Comparison of ENCODE assay signal across 16 mouse cellular contexts in genomic region chr13:53281604-53282396, GRCm38 (mm10). TPM values are rescaled to one million over a fixed set of nuclear protein-coding genes. Genes with fewer than 3 reads are reported as not detected.
DNase-seq lines count a peak whose midpoint lies in the region; ATAC-seq and TF ChIP-seq lines count a peak whose summit lies in the region.
"Had no signal": no experiment of that assay in that cellular context is flagged by ENCODE, and none has a peak within 500 bp of the region (broad histone marks: within the 10 kb centered on the region; RNA-seq: fewer than 3 reads in every experiment).

No protein-coding gene starts in this region.

- no peak for TF ChIP-seq POLR2A in embryonic fibroblast, embryonic 13.5 days (IDR thresholded peaks at IDR 0.05; ENCODE audit: low read depth, low read length)
- TF ChIP-seq POLR2A in limb, embryonic 14.5 days (IDR thresholded peaks at IDR 0.05; ENCODE audit: borderline replicate concordance, extremely low read depth, insufficient read depth, insufficient read length): no peak

- H3K9me3 ChIP-seq in heart, embryonic 16.5 days (replicated peaks; ENCODE audit: control insufficient read depth, low read length): no peaks in the 10 kb centered on the region
- H3K9me3 ChIP-seq in limb, embryonic 14.5 days (ENCODE audit: control insufficient read depth, low read length): no peaks in the 10 kb centered on the region
- no peaks in the 10 kb centered on the region for H3K9me3 ChIP-seq in hindbrain, embryonic 14.5 days (ENCODE audit: control insufficient read depth, low read length)

- no peak for ATAC-seq in heart, embryonic 16.5 days (replicated peaks; ENCODE audit: extremely low read depth, insufficient read depth, low FRiP score)
- no peak for ATAC-seq in limb, embryonic 14.5 days (ENCODE audit: low FRiP score, low read depth)
- ATAC-seq in hindbrain, embryonic 14.5 days (ENCODE audit: low FRiP score): no peak
- ATAC-seq: CD4-positive, CD25-positive, alpha-beta regulatory T cell, adult 4 months; intestine, postnatal 0 days had no signal

- peak overlapping the region; percentile 60 for H3K27ac ChIP-seq in heart, embryonic 16.5 days (ENCODE audit: low read length)
- 0 out of 2 replicates have a peak overlapping the region, but pooled peaks have one; percentile 22 for H3K27ac ChIP-seq in embryonic fibroblast, embryonic 13.5 days (ENCODE audit: insufficient read depth, low read length)
- H3K27ac ChIP-seq in limb, embryonic 14.5 days (replicated peaks; ENCODE audit: low read depth, low read length): no peak overlapping the region
- H3K27ac ChIP-seq in hindbrain, embryonic 14.5 days: no peak overlapping the region

- H3K9ac ChIP-seq in heart, embryonic 16.5 days (ENCODE audit: low read length): no peak overlapping the region
- H3K9ac ChIP-seq in limb, embryonic 14.5 days (ENCODE audit: low read depth, low read length, severe bottlenecking): no peak overlapping the region
- no peak overlapping the region for H3K9ac ChIP-seq in hindbrain, embryonic 14.5 days

- peak overlapping the region; percentile 48 for H3K4me2 ChIP-seq in heart, embryonic 16.5 days (ENCODE audit: low read depth, low read length)
- H3K4me2 ChIP-seq in limb, embryonic 14.5 days (replicated peaks; ENCODE audit: low read depth, low read length, severe bottlenecking): peak overlapping the region; percentile 22
- H3K4me2 ChIP-seq in hindbrain, embryonic 14.5 days (replicated peaks): no peak overlapping the region
- H3K4me2 ChIP-seq: midbrain, embryonic 11.5 days had no signal

- H3K27me3 ChIP-seq in heart, embryonic 16.5 days (ENCODE audit: control insufficient read depth, insufficient read depth, low read length): peaks cover 5% of the 10 kb centered on the region; the same call in 1 of the 2 replicates
- H3K27me3 ChIP-seq in limb, embryonic 14.5 days (ENCODE audit: control insufficient read depth, insufficient read depth, low read length): no peaks in the 10 kb centered on the region
- peaks cover 35% of the 10 kb centered on the region for H3K27me3 ChIP-seq in hindbrain, embryonic 14.5 days (ENCODE audit: control insufficient read depth, insufficient read depth, low read length)

- H3K36me3 ChIP-seq in heart, embryonic 16.5 days (ENCODE audit: control insufficient read depth, insufficient read depth): no peaks in the 10 kb centered on the region
- H3K36me3 ChIP-seq in limb, embryonic 14.5 days (ENCODE audit: control insufficient read depth, insufficient read depth, low read length): no peaks in the 10 kb centered on the region
- no peaks in the 10 kb centered on the region for H3K36me3 ChIP-seq in hindbrain, embryonic 14.5 days (replicated peaks; ENCODE audit: control insufficient read depth, insufficient read depth)

- DNase-seq in heart, adult 9 months (ENCODE audit: low spot score in 2 of 2): no peak
- DNase-seq in lung, postnatal 10 days: peak; percentile 31
- DNase-seq in lung, postnatal 36 days: no peak
- peak; percentile 59 for DNase-seq in limb, embryonic 14.5 days (ENCODE audit: low spot score)
- DNase-seq in hindbrain, embryonic 14.5 days (ENCODE audit: low spot score): no peak
- DNase-seq: adrenal gland, adult 8-10 months; cerebellum, adult 18-20 months; gastrocnemius, postnatal 14 days; right cerebral cortex, adult 18-20 months; thymus, postnatal 14 days had no signal

- 44% methylated on average over 11 of the region's 11 CpGs for WGBS in heart, embryonic 16.5 days
- WGBS in limb, embryonic 14.5 days: 25% methylated on average over 11 of the region's 11 CpGs
- 73% methylated on average over 11 of the region's 11 CpGs for WGBS in hindbrain, embryonic 14.5 days

- no peak overlapping the region for H3K4me3 ChIP-seq in heart, embryonic 16.5 days (ENCODE audit: low read length)
- no peak overlapping the region for H3K4me3 ChIP-seq in embryonic fibroblast, embryonic 13.5 days (ENCODE audit: insufficient read depth, low read length)
- no peak overlapping the region for H3K4me3 ChIP-seq in limb, embryonic 14.5 days (replicated peaks; ENCODE audit: low read length)
- H3K4me3 ChIP-seq in hindbrain, embryonic 14.5 days (replicated peaks; ENCODE audit: low read length): no peak overlapping the region
- H3K4me3 ChIP-seq: myocyte had no signal

- peaks cover 58% of the 10 kb centered on the region for H3K4me1 ChIP-seq in heart, embryonic 16.5 days (ENCODE audit: control insufficient read depth, insufficient read depth, low read length)
- H3K4me1 ChIP-seq in embryonic fibroblast, embryonic 13.5 days (ENCODE audit: control insufficient read depth, insufficient read depth, low read length): peaks cover 16% of the 10 kb centered on the region
- H3K4me1 ChIP-seq in limb, embryonic 14.5 days (ENCODE audit: control insufficient read depth, insufficient read depth, low read length): peaks cover 43% of the 10 kb centered on the region
- H3K4me1 ChIP-seq in hindbrain, embryonic 14.5 days (replicated peaks; ENCODE audit: control insufficient read depth, insufficient read depth, low read length): peaks cover 14% of the 10 kb centered on the region; the same call in 1 of the 2 replicates

- no peak for TF ChIP-seq CTCF in embryonic fibroblast, embryonic 13.5 days (IDR thresholded peaks at IDR 0.05; ENCODE audit: borderline replicate concordance, insufficient read depth, low read length)

RNA-seq across cellular contexts. Expression of gene Ror2, which starts 4.1 kb away (rescaled TPM):
- polyA plus RNA-seq in heart, embryonic 16.5 days (2015; fragmentation: Nextera tagmentation; extraction: Ambion mirVana): 13.5 and 15.8 TPM in 2 replicates
- polyA plus RNA-seq in embryonic fibroblast, embryonic 13.5 days (2011; ENCODE audit: insufficient read length, low read depth, missing spikeins): 21.4 and 27.2 TPM in 2 replicates
- 33.0 and 48.1 TPM in 2 replicates for polyA plus RNA-seq in limb, embryonic 14.5 days (2012; rRNA removed)
- polyA plus RNA-seq in limb, embryonic 14.5 days (2014; fragmentation: Nextera tagmentation; extraction: Ambion mirVana): 19.0 and 22.5 TPM in 2 replicates
- polyA plus RNA-seq in hindbrain, embryonic 14.5 days (2014; fragmentation: Nextera tagmentation; extraction: Ambion mirVana): 1.8 and 3.1 TPM in 2 replicates
- polyA plus RNA-seq: CD4-positive, CD25-positive, alpha-beta regulatory T cell, adult 4 months had no signal

Comparison
In these comparisons a context has a peak if more than half of its experiments do, and no peak if none do; other contexts are left out.
1. DNase-seq: peak in lung, postnatal 10 days (single experiment) and limb, embryonic 14.5 days (single experiment); none in heart, adult 9 months (0 of 2), lung, postnatal 36 days (single experiment) and hindbrain, embryonic 14.5 days (single experiment).
2. H3K27ac ChIP-seq: peak in heart, embryonic 16.5 days (single experiment) and embryonic fibroblast, embryonic 13.5 days (single experiment); none in limb, embryonic 14.5 days (single experiment) and hindbrain, embryonic 14.5 days (single experiment).